Comparison of ENCODE assay signal across 8 mouse cellular contexts in genomic region chr7:19148875-19149541, GRCm38 (mm10). TPM values are rescaled to one million over a fixed set of nuclear protein-coding genes. Genes with fewer than 3 reads are reported as not detected.
DNase-seq lines count a peak whose midpoint lies in the region; ATAC-seq and TF ChIP-seq lines count a peak whose summit lies in the region.

TSS of gene Qpctl (minus strand) at chr7:19149291.

- peak within 1 kb of the TSS; percentile 87 for H3K4me2 ChIP-seq in kidney, embryonic 14.5 days (replicated peaks; ENCODE audit: low read depth, low read length)
- H3K4me2 ChIP-seq in limb, embryonic 15.5 days = peak within 1 kb of the TSS; percentile 81

- H3K4me3 ChIP-seq in bone marrow macrophage, adult 2 months (ENCODE audit: insufficient read depth, low read length) = peak within 1 kb of the TSS; percentile 98
- peak within 1 kb of the TSS; percentile 90 for H3K4me3 ChIP-seq in embryonic fibroblast, embryonic 13.5 days (ENCODE audit: insufficient read depth, low read length)
- H3K4me3 ChIP-seq in kidney, embryonic 14.5 days (ENCODE audit: low read length) = peak within 1 kb of the TSS; percentile 69
- H3K4me3 ChIP-seq in limb, embryonic 15.5 days = peak within 1 kb of the TSS; percentile 72

- ATAC-seq in kidney, embryonic 14.5 days (ENCODE audit: low FRiP score, low TSS enrichment) = peak; percentile 97
- ATAC-seq in limb, embryonic 15.5 days (ENCODE audit: insufficient number of reproducible peaks, low FRiP score, low TSS enrichment, low read depth) = peak; percentile 97

- no peaks in the 10 kb centered on the region for H3K27me3 ChIP-seq in kidney, embryonic 14.5 days (ENCODE audit: control insufficient read depth, insufficient read depth, low read length)
- H3K27me3 ChIP-seq in limb, embryonic 15.5 days = no peaks in the 10 kb centered on the region

- WGBS in kidney, embryonic 14.5 days = under 1% methylated on average over 43 of the region's 43 CpGs
- WGBS in limb, embryonic 15.5 days = under 1% methylated on average over 43 of the region's 43 CpGs

- peak within 1 kb of the TSS; percentile 69 for H3K9ac ChIP-seq in kidney, embryonic 14.5 days (ENCODE audit: low read depth, low read length)
- peak within 1 kb of the TSS; percentile 78 for H3K9ac ChIP-seq in limb, embryonic 15.5 days

- TF ChIP-seq CTCF in bone marrow macrophage, adult 2 months (IDR thresholded peaks at IDR 0.05; ENCODE audit: low read depth, low read length) = no peak
- TF ChIP-seq CTCF in embryonic fibroblast, embryonic 13.5 days (IDR thresholded peaks at IDR 0.05; ENCODE audit: borderline replicate concordance, insufficient read depth, low read length) = no peak

- no peak for TF ChIP-seq POLR2A in bone marrow macrophage, adult 2 months (IDR thresholded peaks at IDR 0.05; ENCODE audit: borderline replicate concordance, low read depth, low read length)
- peak; percentile 80 for TF ChIP-seq POLR2A in embryonic fibroblast, embryonic 13.5 days (IDR thresholded peaks at IDR 0.05; ENCODE audit: low read depth, low read length)

- peak; percentile 100 for DNase-seq in A20 (ENCODE audit: low read depth, low spot score)
- peak; percentile 99 to 100 for DNase-seq in heart, adult 9 months (ENCODE audit: low spot score in 2 of 2)
- peak; percentile 97 for DNase-seq in monocyte, adult 2 months (ENCODE audit: low read depth in 1 of 2, low spot score in 2 of 2)
- DNase-seq in spleen, postnatal 36 days (ENCODE audit: low spot score in 2 of 2) = peak; percentile 99 to 100

- H3K9me3 ChIP-seq in kidney, embryonic 14.5 days (ENCODE audit: control insufficient read depth, low read length) = no peaks in the 10 kb centered on the region
- no peaks in the 10 kb centered on the region for H3K9me3 ChIP-seq in limb, embryonic 15.5 days

- peak within 1 kb of the TSS; percentile 58 for H3K27ac ChIP-seq in bone marrow macrophage, adult 2 months (ENCODE audit: insufficient read depth, low read depth, low read length)
- H3K27ac ChIP-seq in embryonic fibroblast, embryonic 13.5 days (ENCODE audit: insufficient read depth, low read length) = peak within 1 kb of the TSS; percentile 50
- peak within 1 kb of the TSS; percentile 53 for H3K27ac ChIP-seq in kidney, embryonic 14.5 days (ENCODE audit: low read depth, low read length)
- H3K27ac ChIP-seq in limb, embryonic 15.5 days = peak within 1 kb of the TSS; percentile 82

- peaks cover 12% of the 10 kb centered on the region for H3K4me1 ChIP-seq in bone marrow macrophage, adult 2 months (ENCODE audit: control insufficient read depth, insufficient read depth, low read length)
- H3K4me1 ChIP-seq in embryonic fibroblast, embryonic 13.5 days (ENCODE audit: control insufficient read depth, insufficient read depth, low read length) = 0 out of 2 replicates have a peak, but pooled peaks cover 4% of the 10 kb centered on the region
- H3K4me1 ChIP-seq in kidney, embryonic 14.5 days (ENCODE audit: control insufficient read depth, insufficient read depth, low read length) = peaks cover 15% of the 10 kb centered on the region
- H3K4me1 ChIP-seq in limb, embryonic 15.5 days = peaks cover 23% of the 10 kb centered on the region

- peaks cover 25% of the 10 kb centered on the region; the same call in 1 of the 2 replicates for H3K36me3 ChIP-seq in kidney, embryonic 14.5 days (ENCODE audit: control insufficient read depth, insufficient read depth, low read length)
- H3K36me3 ChIP-seq in limb, embryonic 15.5 days = peaks cover 35% of the 10 kb centered on the region

RNA-seq across cellular contexts. Expression of gene Qpctl, which starts in this region (rescaled TPM):
- polyA plus RNA-seq in bone marrow macrophage, adult 2 months (2012; ENCODE audit: insufficient read depth, insufficient read length, missing spikeins) = 10.4 and 11.8 TPM in 2 replicates
- 16.3 and 19.2 TPM in 2 replicates for polyA plus RNA-seq in embryonic fibroblast, embryonic 13.5 days (2011; ENCODE audit: insufficient read length, low read depth, missing spikeins)
- 8.9 and 12.8 TPM in 2 replicates for polyA plus RNA-seq in kidney, embryonic 14.5 days (2014; fragmentation: Nextera tagmentation; extraction: Ambion mirVana)
- 13.7 and 13.8 TPM in 2 replicates for polyA plus RNA-seq in limb, embryonic 15.5 days (2015; fragmentation: Nextera tagmentation; extraction: Ambion mirVana)

Comparison
In these comparisons a context has a peak if more than half of its experiments do, and no peak if none do; other contexts are left out.
1. Peak in every context shown above with its lines: DNase-seq, ATAC-seq, H3K4me3 ChIP-seq and H3K27ac ChIP-seq.